Mouse (Mus musculus) frontal cortex, adult (tissue): ENCODE measurements around the gene Pgam1.
A peak's percentile ranks its signal among the peaks of the same experiment; 100 is the strongest.
"Not testable (repeated sequence)": the region's sequence is repeated elsewhere in the genome, so short reads cannot be mapped to it uniquely, and the experiment has no call there.

ENCODE experiments used
- ATAC-seq: cut with Nextera tagmentation; 2 replicates; pipeline ENCODE4 v1.9.2; 2017; ENCODE audit warnings: mild to moderate bottlenecking, moderate library complexity, mixed read lengths; ENCODE audit not compliant: low TSS enrichment

Gene Pgam1

DNA sequence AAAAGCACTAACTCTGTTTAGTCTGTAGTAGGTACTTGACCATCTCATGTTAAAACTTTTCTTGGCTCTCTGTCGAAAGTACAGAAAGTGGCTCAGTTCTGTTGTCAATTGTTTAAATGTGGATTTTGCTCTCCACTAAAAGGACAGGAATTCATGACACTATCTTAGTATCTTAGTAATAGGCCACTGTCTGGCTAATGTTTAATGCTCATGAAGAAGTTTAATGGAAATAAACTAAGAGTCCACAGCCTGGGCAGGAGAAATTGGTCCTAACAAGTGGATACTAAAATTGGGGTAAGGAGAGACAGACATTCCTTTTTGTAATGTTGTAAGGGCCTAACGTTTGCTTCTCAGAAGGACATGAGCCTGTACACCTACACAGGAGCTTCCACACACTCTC lies 1.3 kb upstream of the Pgam1 start:
- no peak for ATAC-seq

DNA sequence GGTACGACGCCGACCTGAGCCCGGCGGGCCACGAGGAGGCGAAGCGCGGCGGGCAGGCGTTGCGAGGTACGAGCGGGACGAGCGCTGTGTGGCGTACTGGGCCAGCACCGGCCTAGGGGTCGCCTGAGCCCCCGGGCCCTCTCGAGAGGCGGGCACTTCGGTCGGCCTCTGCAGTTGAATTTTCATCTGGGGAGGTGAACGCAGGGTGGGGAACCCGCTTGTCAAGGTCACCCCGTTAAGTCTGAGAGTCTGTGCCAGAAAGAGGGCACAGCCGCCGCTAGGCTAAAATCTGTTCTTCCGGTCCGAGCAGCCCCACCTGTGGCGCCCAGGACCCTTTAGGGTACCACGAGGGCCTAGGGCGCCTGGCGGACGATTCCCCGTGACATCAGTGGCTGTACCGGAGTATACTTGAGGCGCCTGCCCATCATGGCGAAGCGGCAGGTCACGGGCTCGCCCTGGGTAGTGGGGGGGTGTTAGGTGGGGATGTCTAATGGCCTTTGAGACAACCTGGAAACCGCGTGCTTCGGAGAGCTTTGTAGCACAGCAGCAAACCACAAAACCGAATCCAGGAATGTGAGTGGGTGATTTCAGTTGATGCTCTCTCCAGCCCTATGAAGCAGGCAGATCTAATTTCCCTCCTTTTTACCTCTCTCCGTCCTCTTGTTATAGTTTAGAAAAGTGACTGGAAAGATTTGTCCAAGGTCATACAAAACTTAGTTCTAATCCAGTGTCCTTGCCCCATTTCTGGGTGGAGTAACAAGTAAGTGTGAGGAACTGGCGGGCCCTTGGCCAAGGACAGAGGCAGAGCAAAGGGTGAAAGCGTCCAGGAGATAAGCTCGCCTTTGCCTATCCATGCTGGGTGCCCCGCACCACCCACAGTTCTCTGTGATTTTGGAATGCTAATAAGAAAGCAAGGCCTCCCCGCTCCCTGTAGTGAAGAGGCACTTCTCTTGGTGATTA lies 678 bp downstream of the Pgam1 start:
- ATAC-seq: peak; percentile 31

DNA sequence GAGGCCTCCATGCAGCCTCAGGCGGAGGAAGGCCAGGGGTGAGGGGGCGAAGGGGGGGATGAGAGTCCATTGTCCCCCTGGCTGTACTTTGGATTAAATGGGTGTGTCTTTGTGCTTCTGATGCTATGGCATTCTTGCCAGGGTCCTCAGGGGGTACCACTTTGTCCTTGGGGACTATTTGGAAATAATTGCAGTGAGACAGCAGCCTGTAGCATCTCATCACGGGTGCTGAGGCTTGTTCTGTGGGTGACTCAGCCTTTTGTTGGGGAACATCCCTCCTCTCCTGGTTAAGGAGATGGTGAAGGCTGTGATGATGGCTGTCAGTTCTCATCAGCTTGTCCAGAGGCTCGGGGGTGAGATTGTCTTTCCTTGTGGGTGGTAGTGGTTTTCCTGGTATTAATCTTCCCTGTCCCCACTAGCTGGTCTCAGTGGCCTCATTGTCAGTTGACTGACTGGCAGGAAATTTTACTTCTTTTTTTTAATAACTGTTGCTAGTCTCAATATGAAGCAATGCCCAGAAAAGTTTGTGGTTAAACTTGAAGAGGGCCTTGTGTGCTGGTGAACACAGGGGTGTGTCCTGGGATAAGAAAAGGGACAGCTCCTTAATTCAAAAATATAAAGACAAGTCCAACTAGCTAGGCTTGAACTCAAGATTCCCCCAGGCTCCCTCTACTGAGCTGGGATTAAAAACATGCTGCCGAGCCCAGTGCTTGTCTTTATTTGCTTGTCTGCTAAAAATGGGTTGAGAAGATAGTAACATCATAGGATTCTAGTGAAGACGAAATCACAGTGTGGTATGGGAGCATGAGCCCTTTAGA lies 2.3 kb downstream of the Pgam1 start:
- no peak for ATAC-seq

DNA sequence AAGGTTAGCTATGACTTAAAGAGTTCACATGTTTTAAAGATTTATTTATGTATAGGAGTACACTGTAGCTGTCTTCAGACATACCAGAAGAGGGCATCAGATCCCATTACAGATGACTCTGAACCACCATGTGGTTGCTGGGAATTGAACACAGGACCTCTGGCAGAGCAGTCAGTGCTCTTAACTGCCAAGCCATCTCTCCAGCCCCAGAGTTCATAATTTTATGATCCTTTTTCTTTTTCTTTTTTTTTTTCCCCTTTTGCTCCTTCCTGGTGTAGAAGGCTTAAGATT lies 2.8 kb downstream of the Pgam1 start:
- not testable (repeated sequence) for ATAC-seq

DNA sequence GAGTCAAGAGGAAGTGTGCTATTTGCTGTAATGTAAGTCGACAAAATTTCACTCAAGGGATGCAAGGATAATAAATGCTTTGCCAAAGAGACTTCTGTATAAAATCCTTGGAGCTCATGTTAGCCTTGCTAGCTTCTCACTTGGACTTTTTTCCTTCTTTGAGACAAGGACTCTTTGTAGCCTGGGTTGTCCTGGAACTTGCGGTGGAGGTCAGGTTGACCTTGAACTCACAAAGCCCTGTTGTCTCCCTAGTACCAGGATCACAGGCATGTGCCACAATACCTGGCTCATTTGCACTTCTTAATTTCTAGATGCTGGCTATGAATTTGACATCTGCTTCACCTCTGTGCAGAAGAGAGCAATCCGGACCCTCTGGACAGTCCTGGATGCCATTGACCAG lies 3.6 kb downstream of the Pgam1 start:
- ATAC-seq: no peak

DNA sequence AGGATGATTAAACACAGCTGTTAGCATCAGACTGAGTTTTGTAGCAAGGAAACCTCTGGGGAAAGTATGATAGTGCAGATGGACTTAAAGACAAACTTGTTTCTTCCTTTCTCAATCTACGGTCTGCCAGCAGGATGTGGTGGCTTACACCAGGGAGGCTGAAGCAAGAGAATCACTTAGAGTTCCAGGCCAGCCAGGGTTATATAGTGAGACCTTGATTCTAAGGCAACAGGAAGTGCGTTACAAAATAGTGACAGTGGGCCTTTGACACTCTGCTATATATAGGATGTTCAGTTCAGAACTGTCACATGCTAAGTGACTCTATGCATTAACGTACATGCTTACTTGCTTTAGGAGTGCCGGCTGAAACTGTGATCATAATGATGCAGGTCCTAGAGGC lies 5.1 kb downstream of the Pgam1 start:
- ATAC-seq: no peak

DNA sequence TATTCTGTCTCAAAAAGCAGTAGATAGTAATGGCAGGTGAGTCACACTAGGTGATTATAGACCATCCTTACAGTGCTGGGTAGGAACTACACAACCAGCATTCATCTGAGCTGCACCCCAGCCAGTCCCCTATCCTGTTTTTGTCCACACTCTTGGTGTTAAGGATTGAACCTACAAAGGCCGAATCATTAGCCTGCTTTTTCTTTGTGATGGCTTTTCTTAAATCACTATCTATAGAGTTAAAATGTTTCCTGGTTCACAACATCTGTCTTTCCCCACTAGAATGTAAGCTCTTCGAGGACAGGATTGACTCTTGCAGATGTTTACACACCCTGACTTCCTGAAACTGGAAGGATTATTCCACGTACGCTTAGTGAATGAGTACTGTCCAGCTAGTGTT lies 7.7 kb downstream of the Pgam1 start:
- ATAC-seq: no peak

DNA sequence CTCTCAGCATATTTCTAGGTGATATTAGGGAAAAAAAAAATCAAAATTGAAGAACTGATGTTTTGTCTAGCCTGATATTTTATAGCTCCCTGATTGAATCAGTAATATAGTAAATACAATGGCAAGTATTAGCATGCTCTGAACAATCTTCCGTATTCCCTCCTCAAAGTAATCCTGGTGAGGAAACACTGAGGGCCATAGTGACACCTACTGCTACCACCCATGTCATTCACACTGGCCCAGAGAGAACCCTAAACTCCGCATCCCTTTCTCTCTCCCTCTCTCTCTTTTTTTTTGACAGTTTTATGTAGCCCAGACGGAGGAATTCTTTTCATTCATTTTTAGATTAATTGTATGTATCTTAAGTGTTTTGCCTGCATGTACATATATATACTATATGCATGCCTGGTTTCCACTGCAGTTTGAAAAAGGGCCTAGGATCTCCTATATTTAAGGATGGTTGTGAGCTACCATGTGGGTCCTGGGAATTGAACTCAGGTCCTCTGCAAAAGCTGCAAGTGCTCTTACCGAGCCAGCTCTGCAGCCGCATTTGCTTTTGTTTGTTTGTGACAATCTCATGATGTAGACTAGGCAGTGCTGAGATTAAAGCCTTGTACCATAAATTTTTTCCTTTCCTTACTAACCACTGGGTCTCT lies 8.8 kb downstream of the Pgam1 start:
- no peak for ATAC-seq

DNA sequence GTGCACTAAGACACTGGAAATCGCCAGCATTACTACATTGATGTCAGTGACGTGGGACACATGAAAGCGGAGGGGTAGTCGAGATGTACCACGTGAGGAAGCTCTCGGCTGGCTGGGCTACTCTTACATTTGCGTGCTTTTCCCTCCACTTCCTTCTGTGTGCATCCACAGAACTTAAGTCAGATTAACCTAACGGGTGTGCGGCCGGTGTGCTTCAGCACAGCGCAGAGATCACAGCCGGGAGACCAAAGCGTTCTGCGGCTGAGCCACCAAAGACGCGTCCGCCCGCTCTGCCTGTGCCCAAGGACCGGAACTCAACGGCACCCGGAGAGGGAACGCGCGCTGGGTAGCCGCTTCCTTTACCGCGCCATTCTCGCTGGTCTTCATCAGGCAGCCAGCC lies 21.0 kb downstream of the Pgam1 start:
- ATAC-seq: peak; percentile 44

DNA sequence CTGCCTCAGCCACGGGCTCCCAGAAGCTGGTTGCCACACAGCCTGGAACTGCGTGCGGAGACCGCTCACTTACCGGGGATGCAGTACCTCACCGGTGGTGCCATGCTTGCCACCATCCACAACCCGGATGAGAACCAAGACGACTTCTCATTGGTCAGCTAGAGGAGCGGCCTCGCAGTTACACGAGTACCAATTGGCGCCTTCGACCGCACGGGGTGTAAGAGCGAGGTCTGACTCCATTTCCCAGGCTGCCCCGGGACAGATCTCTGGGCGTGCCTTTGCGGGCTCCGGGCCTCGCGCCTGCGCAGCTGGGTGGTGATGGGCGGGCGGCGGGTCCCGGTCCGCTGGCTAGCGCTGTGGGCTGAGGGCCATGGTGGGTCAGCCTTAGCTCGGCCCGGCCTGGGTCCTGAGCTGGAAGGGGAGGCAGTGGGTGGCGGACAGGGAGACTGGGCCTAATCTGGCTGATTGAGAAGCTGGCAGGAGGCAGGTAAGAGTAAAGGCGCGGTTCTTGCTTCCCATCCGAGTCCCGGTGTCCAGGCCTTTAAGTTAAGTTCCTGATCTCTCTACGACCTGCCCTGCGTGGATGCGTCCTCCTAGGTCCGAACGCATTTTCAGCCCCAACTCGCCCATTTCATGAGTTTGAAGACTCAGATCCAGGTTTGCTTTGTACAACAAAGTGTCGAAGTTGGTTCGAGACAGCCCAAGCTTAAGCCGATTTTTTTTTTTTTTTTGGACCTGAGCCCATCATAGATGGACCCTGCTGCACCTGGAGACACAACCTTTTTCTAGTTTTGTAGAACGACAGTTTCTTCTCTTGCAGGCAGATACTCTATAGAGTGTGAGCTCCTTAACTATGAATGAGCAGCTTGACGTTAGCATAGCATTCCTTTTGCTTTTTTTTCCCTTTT lies 21.7 kb downstream of the Pgam1 start, which contains the start of the genes Exosc1 and Zdhhc16:
TSS of gene Exosc1 (minus strand) at position 245 of the 908 bp plus-strand sequence.
TSS of gene Zdhhc16 (plus strand) at position 302 of the 908 bp plus-strand sequence.
- ATAC-seq: peak; percentile 99

DNA sequence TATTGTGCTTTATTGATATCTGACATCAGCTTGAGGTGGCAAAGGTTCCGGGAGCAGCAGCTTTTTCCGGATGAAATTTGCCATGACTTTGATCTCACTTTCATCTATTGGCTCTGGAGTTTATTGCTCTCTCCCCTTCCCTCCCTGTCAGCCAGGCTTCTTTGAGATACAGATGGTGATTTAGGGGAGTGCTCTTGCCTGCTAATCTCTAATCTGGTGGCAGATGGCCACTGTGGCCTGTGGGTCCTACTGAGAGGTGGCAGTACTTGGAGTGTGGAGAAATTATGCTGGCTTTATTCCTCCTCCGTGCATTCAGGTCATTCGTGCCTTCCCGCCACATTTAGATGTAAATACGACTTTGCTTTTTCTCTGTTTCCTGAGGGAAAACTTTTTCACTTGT lies 22.4 kb downstream of the Pgam1 start:
- ATAC-seq: no peak

DNA sequence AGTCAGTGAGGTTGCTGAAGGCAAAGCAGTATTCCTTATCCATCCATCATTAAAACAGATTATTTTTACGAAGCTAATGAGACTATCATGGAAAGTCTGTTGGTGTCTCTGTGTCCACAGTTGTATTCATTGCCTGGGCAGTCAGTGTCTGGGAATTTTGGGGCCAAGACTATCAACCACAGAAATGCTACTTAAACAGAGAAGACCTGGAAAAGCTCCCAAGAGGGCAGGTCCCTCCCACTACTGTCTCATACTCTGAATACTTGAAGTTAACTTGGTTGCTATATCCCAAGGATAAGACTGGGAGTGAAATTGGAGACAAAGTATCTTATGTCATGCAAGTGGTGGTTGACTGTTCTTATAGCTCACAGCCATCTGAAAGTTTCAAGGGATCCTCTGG lies 24.2 kb downstream of the Pgam1 start:
- no peak for ATAC-seq

DNA sequence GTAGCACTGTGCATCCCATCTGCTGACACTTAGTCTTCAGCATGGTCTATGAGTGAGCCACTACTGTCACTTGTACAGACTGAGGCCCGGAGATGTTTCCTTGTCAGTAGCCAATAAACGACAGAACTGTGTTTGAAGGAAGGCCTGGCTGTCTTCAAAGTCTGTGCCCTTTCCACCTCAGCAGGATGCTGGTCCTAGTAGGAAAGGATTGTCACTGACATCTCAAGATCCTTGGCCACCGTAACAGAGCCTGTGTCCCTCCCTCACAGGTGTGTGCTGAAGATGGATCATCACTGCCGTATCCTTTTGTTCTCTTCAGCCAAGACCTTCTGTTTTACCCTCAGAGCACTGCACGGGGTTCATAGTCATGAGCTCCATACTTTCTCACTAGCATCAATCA lies 26.8 kb downstream of the Pgam1 start:
- no peak for ATAC-seq

DNA sequence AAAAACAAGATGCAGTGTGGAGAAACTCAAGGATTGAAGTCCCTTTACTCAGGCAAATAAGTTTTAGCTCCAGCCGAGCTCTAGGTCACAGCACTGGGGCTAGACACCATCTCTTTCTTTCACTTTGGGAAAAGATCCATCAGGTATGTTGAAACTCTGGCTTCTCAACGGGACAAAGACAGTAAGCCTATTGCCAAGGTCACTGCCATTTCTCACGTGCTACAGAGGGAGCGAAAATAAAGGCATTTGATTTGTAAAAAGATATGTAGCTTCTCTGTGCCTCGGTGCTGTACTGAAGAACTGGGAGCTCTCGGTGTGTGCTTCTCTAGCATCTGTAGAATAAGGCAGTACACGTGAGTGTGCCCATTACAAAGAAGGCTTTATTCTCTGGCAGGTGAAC lies 32.1 kb downstream of the Pgam1 start:
- ATAC-seq: no peak

DNA sequence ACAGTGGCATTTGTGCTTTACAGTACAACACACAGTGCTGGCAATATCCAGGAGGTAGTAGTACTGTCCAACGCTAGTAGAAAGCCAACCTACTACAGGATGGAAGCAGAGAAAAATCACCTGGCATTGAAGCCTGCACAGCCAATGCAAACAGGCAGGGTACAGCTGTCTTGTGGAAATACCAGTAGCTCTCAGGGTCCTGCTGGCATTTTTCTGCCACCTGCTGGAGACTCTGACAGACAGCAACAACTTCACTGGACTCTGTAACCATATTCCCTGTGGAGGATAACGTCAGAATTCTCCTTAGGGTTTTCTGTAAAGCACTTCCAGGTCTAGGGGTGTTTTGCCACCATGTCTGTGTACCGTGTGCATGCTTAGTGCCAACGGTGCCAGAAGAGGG lies 40.6 kb downstream of the Pgam1 start:
- peak; percentile 68; the same call in 1 of the 2 replicates for ATAC-seq

DNA sequence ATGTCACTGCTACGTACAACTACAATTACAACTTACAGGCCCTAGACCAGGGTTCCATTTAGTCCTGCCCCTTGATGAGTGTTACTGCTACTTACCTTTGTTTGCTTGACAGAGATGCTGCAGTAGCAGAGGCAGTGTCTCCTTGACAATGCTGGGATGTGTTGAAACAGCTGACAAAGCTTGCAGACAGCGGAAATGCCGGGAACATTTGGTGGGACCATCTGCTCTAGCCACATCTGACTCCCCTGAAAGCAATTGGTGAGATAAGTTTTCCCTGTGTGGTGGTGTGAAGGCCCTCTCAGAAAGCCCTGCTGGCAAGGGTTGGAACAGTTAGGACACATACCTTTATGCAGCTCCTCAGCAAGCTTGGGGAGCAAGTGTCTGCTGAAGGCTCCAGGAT lies 41.9 kb downstream of the Pgam1 start:
- no peak for ATAC-seq
